Mouse (Mus musculus) cerebellum, adult 2 months (tissue): ENCODE results near the gene E430018J23Rik.

ENCODE experiments used
- CTCF ChIP-seq: fragments of 200-500 bp; IDR thresholded peaks from 2 replicates; pipeline ENCODE4 v1.5.1; 2011; ENCODE audit warnings: low read depth, mild to moderate bottlenecking, control low read depth, low read length, moderate library complexity, borderline replicate concordance; ENCODE audit not compliant: insufficient read depth
- POLR2A ChIP-seq: fragments of 200-500 bp; IDR thresholded peaks from 2 replicates; pipeline ENCODE4 v1.6.1; 2011; ENCODE audit warnings: low read length, control low read depth, borderline replicate concordance; ENCODE audit not compliant: insufficient read depth

GRCm38 (mm10) chr7:127343351-127344019 is 49.9 kb downstream of the E430018J23Rik start:
- no peak for TF ChIP-seq CTCF
- TF ChIP-seq POLR2A = no peak
